Mouse (Mus musculus) c-Kit-positive CD71-positive TER-119-positive erythroid progenitor cells, embryonic 14.5 days (primary cell): ENCODE data around the gene Rbm20.

ENCODE experiments used
- DNase-seq: peaks from one replicate; pipeline ENCODE4 v3.0.0-alpha.2; 2013; ENCODE audit warnings: low spot score

The Rbm20 gene

GRCm38 (mm10) chr19:53851826-53852698, 175.0 kb downstream of the Rbm20 start:
- DNase-seq, result no peak

DNA sequence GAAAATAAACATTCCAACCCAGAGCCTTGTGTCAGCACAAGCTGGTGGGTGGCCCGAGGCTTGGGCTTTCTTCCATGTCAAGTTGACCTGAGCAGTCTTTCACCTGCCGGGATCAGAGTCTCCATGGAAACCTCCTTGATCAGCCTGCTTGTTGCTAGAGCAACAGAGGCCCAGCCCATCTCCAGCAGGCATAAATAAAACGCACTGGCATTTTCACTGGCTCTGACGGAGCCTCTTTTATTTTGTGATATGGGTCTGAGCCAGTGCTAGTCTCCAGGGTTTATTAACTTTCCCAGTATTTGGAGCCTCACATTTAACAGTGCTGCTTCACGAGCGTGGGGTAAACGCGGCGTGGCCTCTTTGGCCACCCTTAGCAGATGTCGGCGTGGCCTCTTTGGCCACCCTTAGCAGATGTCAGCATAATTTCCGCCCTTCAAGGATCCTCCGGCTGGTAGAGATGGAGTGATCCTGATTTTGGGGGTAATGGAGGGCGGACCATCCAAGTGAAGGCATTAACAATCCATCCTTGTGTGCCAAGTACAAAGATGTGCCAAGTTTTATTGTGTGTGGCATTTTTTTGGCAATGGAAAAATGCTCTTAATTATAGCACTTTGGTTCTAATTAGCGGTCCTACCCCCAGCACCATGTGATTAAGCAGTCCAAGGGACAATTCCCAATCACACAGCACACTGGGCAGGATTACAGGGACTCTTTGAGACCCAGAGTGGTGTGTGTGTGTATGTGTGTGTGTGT, 175.8 kb downstream of the Rbm20 start:
- DNase-seq, result no peak

- no peak for DNase-seq
Measured at GRCm38 (mm10) chr19:53854978-53855377, 177.9 kb downstream of the Rbm20 start.

- DNase-seq, result no peak
Measured at GRCm38 (mm10) chr19:53855781-53856180, 178.7 kb downstream of the Rbm20 start.

- no peak for DNase-seq
Measured at GRCm38 (mm10) chr19:53856794-53857193, 179.7 kb downstream of the Rbm20 start.

DNA sequence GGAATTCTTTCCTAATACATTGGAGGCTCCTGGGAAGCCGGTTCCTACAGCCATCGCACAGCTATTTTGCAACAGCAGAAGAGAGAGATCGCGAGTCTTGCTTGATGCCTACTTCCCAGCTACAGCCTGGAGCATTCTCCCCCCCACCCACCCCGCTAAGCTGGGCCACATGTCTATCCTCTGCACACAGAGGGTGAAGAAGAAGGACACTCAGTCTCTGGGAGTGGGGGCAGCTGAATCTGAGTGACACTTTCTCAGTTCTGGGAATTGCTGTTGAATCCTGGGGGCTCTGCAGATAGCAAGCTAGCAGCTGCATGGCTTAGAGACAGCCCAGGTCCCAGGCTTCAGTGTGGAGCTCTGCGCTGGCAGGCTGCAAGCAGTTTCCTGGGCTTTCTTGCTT, 180.9 kb downstream of the Rbm20 start:
- no peak for DNase-seq

DNA sequence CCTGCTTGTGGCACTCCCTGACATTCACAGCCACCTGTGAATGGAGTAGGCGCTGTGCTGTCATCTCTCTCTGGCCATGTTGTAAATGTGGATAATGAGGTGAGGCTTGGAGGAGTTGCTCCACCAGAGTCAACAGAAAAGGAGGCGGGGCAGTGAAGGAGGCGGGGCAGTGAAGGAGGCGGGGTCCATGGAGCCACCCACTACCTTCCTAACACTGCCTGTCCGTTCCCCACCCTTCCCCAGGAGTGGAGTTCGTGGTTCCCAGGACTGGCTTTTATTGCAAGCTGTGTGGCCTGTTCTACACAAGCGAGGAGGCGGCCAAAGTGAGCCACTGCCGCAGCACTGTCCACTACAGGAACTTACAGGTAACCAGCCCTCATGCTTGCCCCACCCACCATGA, 182.0 kb downstream of the Rbm20 start:
- DNase-seq, result peak; percentile 30

GRCm38 (mm10) chr19:53859593-53859992, 182.5 kb downstream of the Rbm20 start:
- no peak for DNase-seq

- no peak for DNase-seq
Measured at GRCm38 (mm10) chr19:53861346-53861745, 184.2 kb downstream of the Rbm20 start.

- no peak for DNase-seq
Measured at GRCm38 (mm10) chr19:53862573-53863246, 185.6 kb downstream of the Rbm20 start.

DNA sequence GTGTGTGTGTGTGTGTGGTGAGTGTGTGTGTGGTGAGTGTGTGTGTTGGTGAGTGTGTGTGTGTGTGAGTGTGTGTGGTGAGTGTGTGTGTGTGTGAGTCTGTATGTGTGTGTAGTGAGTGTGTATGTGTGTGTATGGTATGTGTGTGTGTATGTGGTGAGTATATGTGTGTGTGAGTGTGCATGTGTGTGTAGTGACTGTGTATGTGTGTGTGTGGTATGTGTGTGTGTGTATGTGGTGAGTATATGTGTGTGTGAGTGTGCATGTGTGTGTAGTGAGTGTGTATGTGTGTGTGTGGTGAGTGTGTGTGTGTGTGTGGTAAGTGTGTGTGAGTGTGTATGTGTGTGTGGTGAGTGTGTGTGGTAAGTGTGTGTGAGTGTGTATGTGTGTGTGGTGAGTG, 190.1 kb downstream of the Rbm20 start:
- DNase-seq, result no peak

- no peak for DNase-seq
Measured at GRCm38 (mm10) chr19:53868125-53868524, 191.0 kb downstream of the Rbm20 start.

DNA sequence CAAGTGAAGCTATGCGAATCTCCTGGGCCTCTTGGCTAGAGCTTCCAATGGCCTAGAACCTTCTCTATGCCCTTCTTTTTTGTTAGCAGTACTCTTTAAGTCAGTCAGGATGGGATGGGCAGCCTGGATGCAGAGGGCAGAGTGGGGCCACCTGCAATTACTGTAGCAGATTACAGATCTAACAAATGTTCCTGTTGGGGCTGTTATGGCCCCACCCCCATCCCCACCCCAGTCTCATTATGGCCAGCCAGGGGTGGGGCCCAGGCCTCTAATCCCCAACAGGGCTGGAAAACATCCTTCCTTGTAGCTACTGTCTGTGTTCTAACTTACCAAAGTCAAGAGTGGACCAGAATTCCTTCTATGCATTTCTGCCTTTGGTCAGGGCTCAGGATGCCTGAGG, 191.7 kb downstream of the Rbm20 start:
- DNase-seq, result no peak

- no peak for DNase-seq
Measured at GRCm38 (mm10) chr19:53869427-53870385, 192.6 kb downstream of the Rbm20 start.

DNA sequence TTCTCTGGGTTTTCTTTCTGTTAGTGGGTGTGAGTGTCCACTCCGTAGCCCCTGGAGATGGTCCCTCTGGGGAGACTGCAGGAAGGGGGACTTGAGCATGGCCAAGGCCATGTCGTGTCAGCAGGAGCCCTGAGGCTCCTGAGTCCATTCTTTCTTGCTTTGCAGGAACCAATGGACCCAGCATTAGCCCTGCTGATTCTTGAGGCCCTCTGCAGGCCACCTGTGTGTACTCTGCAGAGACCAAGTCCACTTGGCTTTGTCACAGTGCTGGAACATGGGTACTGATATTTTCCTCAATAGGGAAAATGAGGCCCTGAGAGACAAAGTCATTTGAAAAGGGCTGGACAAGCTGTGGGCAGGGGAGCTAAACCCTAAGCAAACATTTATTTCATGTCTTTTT, 193.5 kb downstream of the Rbm20 start:
- no peak for DNase-seq

DNA sequence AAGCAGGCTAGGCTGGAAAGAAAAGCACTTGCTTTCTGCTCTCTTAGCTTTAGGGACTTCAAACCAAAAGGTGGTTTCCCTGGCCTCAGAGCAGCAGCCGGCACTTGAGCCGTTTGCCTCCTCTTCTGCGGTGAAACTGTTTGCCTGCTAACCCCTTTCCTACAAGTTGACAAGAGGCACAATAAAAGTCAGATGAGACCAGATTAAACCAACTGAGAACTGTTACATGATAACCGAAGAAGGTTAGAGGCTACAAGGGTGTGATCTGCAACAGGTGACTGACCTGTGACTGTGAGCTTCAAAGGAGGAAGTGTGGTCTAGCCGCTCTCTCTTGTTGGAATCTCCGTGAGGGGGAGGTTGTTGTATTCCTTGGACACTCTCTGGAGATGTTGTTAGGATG, 194.4 kb downstream of the Rbm20 start:
- no peak for DNase-seq

GRCm38 (mm10) chr19:53872994-53873713, 196.0 kb downstream of the Rbm20 start:
- DNase-seq, result no peak

- no peak for DNase-seq
Measured at GRCm38 (mm10) chr19:53875246-53875645, 198.1 kb downstream of the Rbm20 start.

DNA sequence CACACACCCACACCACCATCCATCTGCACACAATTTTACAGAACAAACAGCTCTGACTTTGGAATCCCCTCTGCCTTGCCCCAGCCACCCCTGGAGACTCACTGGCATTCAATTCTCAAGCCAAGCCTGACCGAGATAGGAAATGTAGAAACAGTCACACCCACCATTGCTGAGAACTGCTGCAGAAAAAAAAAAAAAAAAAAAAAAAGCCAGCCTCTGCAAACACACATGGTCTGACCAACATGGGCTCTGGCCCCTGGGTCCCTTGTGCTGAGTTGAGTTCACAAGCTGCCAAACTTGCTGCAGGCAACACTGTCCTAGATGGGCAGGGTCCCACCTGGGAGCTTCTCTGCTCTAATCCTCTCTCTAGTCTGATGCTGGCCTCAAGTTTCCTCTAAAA, 200.7 kb downstream of the Rbm20 start:
- DNase-seq, result no peak

- DNase-seq, result no peak
Measured at GRCm38 (mm10) chr19:53880460-53880859, 203.4 kb downstream of the Rbm20 start.

DNA sequence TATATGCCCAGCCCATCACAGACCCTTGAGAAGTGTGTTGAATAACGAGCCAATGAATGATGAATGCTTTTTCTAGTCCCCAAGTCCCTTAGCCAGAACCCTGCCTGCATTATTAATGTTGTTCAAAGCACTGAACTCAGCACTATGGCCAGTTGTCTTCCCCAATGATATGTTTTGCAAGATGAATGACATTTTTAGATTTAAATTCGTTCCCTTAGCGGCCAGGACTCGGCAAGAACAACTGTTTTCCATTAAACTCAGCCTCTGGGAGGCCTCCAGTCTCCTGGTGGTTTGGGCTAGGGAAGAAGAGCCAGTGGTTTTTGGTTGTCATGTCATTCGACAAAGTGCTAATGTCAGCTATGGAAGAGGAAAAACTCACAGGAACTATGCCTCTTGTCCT, 204.7 kb downstream of the Rbm20 start:
- DNase-seq, result no peak
